Mouse (Mus musculus) forebrain, embryonic 13.5 days (tissue): ENCODE results near the gene Boll. TPM values are rescaled to one million over a fixed set of nuclear protein-coding genes. Genes with fewer than 3 reads are reported as not detected.

Source experiments
- ATAC-seq: fragments of 200-750 bp; cut with Nextera tagmentation; 2 replicates; pipeline ENCODE4 v1.8.0; 2017
- H3K27ac ChIP-seq: fragments of 300-500 bp; sonication (generic); 2 replicates; pipeline ENCODE4 v1.5.1; 2015; ENCODE audit warnings: inconsistent platforms, mild to moderate bottlenecking, moderate library complexity
- H3K27me3 ChIP-seq: fragments of 300-500 bp; sonication (generic); 2 replicates; pipeline ENCODE4 v1.6.1; 2015; ENCODE audit warnings: mild to moderate bottlenecking, inconsistent platforms
- H3K36me3 ChIP-seq: fragments of 300-500 bp; sonication (generic); 2 replicates; pipeline ENCODE4 v1.6.1; 2015; ENCODE audit warnings: mild to moderate bottlenecking, inconsistent platforms; ENCODE audit not compliant: poor library complexity, severe bottlenecking
- H3K4me1 ChIP-seq: fragments of 300-500 bp; sonication (generic); 2 replicates; pipeline ENCODE4 v1.6.1; 2015; ENCODE audit warnings: inconsistent platforms
- H3K4me2 ChIP-seq: fragments of 300-500 bp; sonication (generic); 2 replicates; pipeline ENCODE4 v1.6.1; 2015; ENCODE audit warnings: inconsistent platforms, mild to moderate bottlenecking, moderate library complexity
- H3K4me3 ChIP-seq: fragments of 300-500 bp; sonication (generic); 2 replicates; pipeline ENCODE4 v1.5.1; 2015; ENCODE audit warnings: mild to moderate bottlenecking, inconsistent platforms
- H3K9ac ChIP-seq: fragments of 300-500 bp; sonication (generic); 2 replicates; pipeline ENCODE4 v1.6.1; 2015; ENCODE audit warnings: mild to moderate bottlenecking, inconsistent platforms
- H3K9me3 ChIP-seq: fragments of 300-500 bp; sonication (generic); replicated peaks from 2 replicates; pipeline ENCODE4 v1.6.1; 2016; ENCODE audit warnings: inconsistent platforms
- WGBS: fragments of 180-500 bp; shearing (Covaris S2); methylation state at CpG from one replicate; pipeline ENCODE4 v1.1.7; 2015; 5-methylcytosine and 5-hydroxymethylcytosine counted together
- polyA plus RNA-seq: library from polyadenylated mRNA; unstranded; fragments of >200 nt; fragmentation: Nextera tagmentation; extraction: Ambion mirVana; gene quantifications from 2 replicates; pipeline ENCODE4 v1.2.1, GENCODE M21; 2015

Gene Boll
- polyA plus RNA-seq, 1 experiment from 2014 or later, result 0.19 TPM

GRCm38 (mm10) chr1:55215185-55215813 is 148.0 kb downstream of the Boll start:
- peak; percentile 33; the same call in 1 of the 2 replicates for ATAC-seq
- H3K27ac ChIP-seq, result no peak overlapping the region

GRCm38 (mm10) chr1:55213936-55214335 is 149.3 kb downstream of the Boll start:
- H3K36me3 ChIP-seq, result no peaks in the 10 kb centered on the region
- no peak for ATAC-seq
- no peak overlapping the region for H3K4me2 ChIP-seq
- H3K27ac ChIP-seq, result no peak overlapping the region
- H3K4me3 ChIP-seq, result no peak overlapping the region
- no peaks in the 10 kb centered on the region for H3K9me3 ChIP-seq
- no peaks in the 10 kb centered on the region for H3K27me3 ChIP-seq
- no peak overlapping the region for H3K9ac ChIP-seq
- 0 out of 2 replicates have a peak, but pooled peaks cover 8% of the 10 kb centered on the region for H3K4me1 ChIP-seq
- 89% methylated on average over 6 of the region's 6 CpGs for WGBS

More at GRCm38 (mm10) chr1:55215185-55215813, 148.0 kb downstream of the Boll start:
- 0 out of 2 replicates have a peak, but pooled peaks cover 8% of the 10 kb centered on the region for H3K4me1 ChIP-seq
- no peak overlapping the region for H3K4me3 ChIP-seq
- WGBS, result 40% methylated on average over 11 of the region's 11 CpGs
- no peaks in the 10 kb centered on the region for H3K36me3 ChIP-seq
- H3K4me2 ChIP-seq, result no peak overlapping the region
- no peaks in the 10 kb centered on the region for H3K27me3 ChIP-seq
- no peaks in the 10 kb centered on the region for H3K9me3 ChIP-seq
- no peak overlapping the region for H3K9ac ChIP-seq

GRCm38 (mm10) chr1:55213475-55213874 is 149.8 kb downstream of the Boll start:
- Histone ChIP-seq H3K4me1 (0 out of 2 replicates have a peak, but pooled peaks cover 8% of the 10 kb centered on the region), H3K36me3 (no peaks in the 10 kb centered on the region), H3K27ac (no peak overlapping the region), H3K4me2 (no peak overlapping the region), H3K9me3 (no peaks in the 10 kb centered on the region), H3K27me3 (no peaks in the 10 kb centered on the region), H3K4me3 (no peak overlapping the region), H3K9ac (no peak overlapping the region)
- ATAC-seq, result no peak
- 83% methylated on average over 6 of the region's 6 CpGs for WGBS

GRCm38 (mm10) chr1:55212771-55213170 is 150.5 kb downstream of the Boll start:
- no peak for ATAC-seq
- 85% methylated on average over 4 of the region's 4 CpGs for WGBS
- H3K4me1 ChIP-seq, result 0 out of 2 replicates have a peak, but pooled peaks cover 8% of the 10 kb centered on the region
- no peak overlapping the region for H3K4me2 ChIP-seq
- no peak overlapping the region for H3K27ac ChIP-seq
- H3K4me3 ChIP-seq, result no peak overlapping the region
- H3K27me3 ChIP-seq, result no peaks in the 10 kb centered on the region
- no peak overlapping the region for H3K9ac ChIP-seq
- no peaks in the 10 kb centered on the region for H3K9me3 ChIP-seq
- no peaks in the 10 kb centered on the region for H3K36me3 ChIP-seq

- Histone ChIP-seq H3K36me3 (no peaks in the 10 kb centered on the region), H3K4me2 (no peak overlapping the region), H3K4me3 (no peak overlapping the region), H3K9ac (no peak overlapping the region), H3K27me3 (no peaks in the 10 kb centered on the region), H3K4me1 (peaks cover 4% of the 10 kb centered on the region; the same call in 1 of the 2 replicates), H3K9me3 (no peaks in the 10 kb centered on the region), H3K27ac (no peak overlapping the region)
- ATAC-seq, result no peak
- WGBS, result 78% methylated on average over 8 of the region's 8 CpGs
These were observed 152.2 kb downstream of the Boll start for GRCm38 (mm10) chr1:55211081-55211480.

GRCm38 (mm10) chr1:55210202-55210965 is 152.9 kb downstream of the Boll start:
- H3K36me3 ChIP-seq, result no peaks in the 10 kb centered on the region
- 51% methylated on average over 12 of the region's 12 CpGs for WGBS
- no peaks in the 10 kb centered on the region for H3K9me3 ChIP-seq
- ATAC-seq, result no peak
- H3K4me3 ChIP-seq, result no peak overlapping the region
- H3K4me2 ChIP-seq, result no peak overlapping the region
- H3K4me1 ChIP-seq, result peaks cover 7% of the 10 kb centered on the region; the same call in 1 of the 2 replicates
- H3K27me3 ChIP-seq, result no peaks in the 10 kb centered on the region
- H3K9ac ChIP-seq, result no peak overlapping the region
- H3K27ac ChIP-seq, result no peak overlapping the region

- no peak for ATAC-seq
These were observed 154.6 kb downstream of the Boll start for GRCm38 (mm10) chr1:55208500-55209140.

GRCm38 (mm10) chr1:55207561-55207960 is 155.7 kb downstream of the Boll start:
- ATAC-seq, result no peak
- H3K9ac ChIP-seq, result no peak overlapping the region
- no peak overlapping the region for H3K27ac ChIP-seq
- 93% methylated on average over 6 of the region's 6 CpGs for WGBS
- no peak overlapping the region for H3K4me3 ChIP-seq
- H3K36me3 ChIP-seq, result no peaks in the 10 kb centered on the region
- no peaks in the 10 kb centered on the region for H3K9me3 ChIP-seq
- H3K4me2 ChIP-seq, result no peak overlapping the region
- H3K27me3 ChIP-seq, result no peaks in the 10 kb centered on the region
- peaks cover 4% of the 10 kb centered on the region; the same call in 1 of the 2 replicates for H3K4me1 ChIP-seq

More at GRCm38 (mm10) chr1:55208500-55209140, 154.6 kb downstream of the Boll start:
- H3K36me3 ChIP-seq, result no peaks in the 10 kb centered on the region
- no peaks in the 10 kb centered on the region for H3K27me3 ChIP-seq
- no peaks in the 10 kb centered on the region for H3K9me3 ChIP-seq
- H3K9ac ChIP-seq, result no peak overlapping the region
- WGBS, result 87% methylated on average over 5 of the region's 5 CpGs
- H3K27ac ChIP-seq, result no peak overlapping the region
- no peak overlapping the region for H3K4me3 ChIP-seq
- peaks cover 4% of the 10 kb centered on the region; the same call in 1 of the 2 replicates for H3K4me1 ChIP-seq
- no peak overlapping the region for H3K4me2 ChIP-seq

GRCm38 (mm10) chr1:55205808-55206327 is 157.4 kb downstream of the Boll start:
- peaks cover 13% of the 10 kb centered on the region for H3K4me1 ChIP-seq
- no peaks in the 10 kb centered on the region for H3K36me3 ChIP-seq
- H3K9ac ChIP-seq, result no peak overlapping the region
- WGBS, result 29% methylated on average over 5 of the region's 5 CpGs
- no peak overlapping the region for H3K27ac ChIP-seq
- H3K9me3 ChIP-seq, result no peaks in the 10 kb centered on the region
- no peak for ATAC-seq
- no peaks in the 10 kb centered on the region for H3K27me3 ChIP-seq
- no peak overlapping the region for H3K4me2 ChIP-seq
- no peak overlapping the region for H3K4me3 ChIP-seq

- H3K27ac ChIP-seq, result 0 out of 2 replicates have a peak overlapping the region, but pooled peaks have one; percentile 6
- ATAC-seq, result peak; percentile 33; the same call in 1 of the 2 replicates
- no peak overlapping the region for H3K4me3 ChIP-seq
- peaks cover 18% of the 10 kb centered on the region for H3K4me1 ChIP-seq
- H3K9me3 ChIP-seq, result no peaks in the 10 kb centered on the region
- no peaks in the 10 kb centered on the region for H3K36me3 ChIP-seq
- no peak overlapping the region for H3K4me2 ChIP-seq
- WGBS, result 63% methylated on average over 18 of the region's 18 CpGs
- no peak overlapping the region for H3K9ac ChIP-seq
- no peaks in the 10 kb centered on the region for H3K27me3 ChIP-seq
These were observed 161.2 kb downstream of the Boll start for GRCm38 (mm10) chr1:55201850-55202752.

- Histone ChIP-seq H3K9ac (no peak overlapping the region), H3K27ac (no peak overlapping the region), H3K4me2 (no peak overlapping the region), H3K4me3 (no peak overlapping the region), H3K9me3 (no peaks in the 10 kb centered on the region), H3K4me1 (peaks cover 25% of the 10 kb centered on the region), H3K27me3 (peaks cover 10% of the 10 kb centered on the region), H3K36me3 (no peaks in the 10 kb centered on the region)
- 11% methylated on average over 3 of the region's 3 CpGs for WGBS
- no peak; the same call in 1 of the 2 replicates for ATAC-seq
These were observed 164.6 kb downstream of the Boll start for GRCm38 (mm10) chr1:55198719-55199118.
